ENCODE assay signal across 9 mouse cellular contexts in genomic region chr11:100352076-100352857, GRCm38 (mm10). TPM values are rescaled to one million over a fixed set of nuclear protein-coding genes. Genes with fewer than 3 reads are reported as not detected.
A peak's percentile ranks its signal among the peaks of the same experiment; 100 is the strongest.
DNase-seq lines count a peak whose midpoint lies in the region; ATAC-seq and TF ChIP-seq lines count a peak whose summit lies in the region.
"Had no signal": no experiment of that assay in that cellular context is flagged by ENCODE, and none has a peak within 500 bp of the region (broad histone marks: within the 10 kb centered on the region; RNA-seq: fewer than 3 reads in every experiment).

No protein-coding gene starts in this region.

- WGBS in hindbrain, embryonic 12.5 days, result 35% methylated on average over 10 of the region's 10 CpGs

- no peak for TF ChIP-seq EP300 in ES-Bruce4 (IDR thresholded peaks at IDR 0.05; ENCODE audit: insufficient read depth, low read depth, low read length)

- no peaks in the 10 kb centered on the region for H3K9me3 ChIP-seq in ES-Bruce4 (replicated peaks; ENCODE audit: control insufficient read depth, insufficient read depth, low read length, poor library complexity, severe bottlenecking)
- H3K9me3 ChIP-seq in hindbrain, embryonic 12.5 days (replicated peaks), result no peaks in the 10 kb centered on the region
- H3K9me3 ChIP-seq: lung, embryonic 15.5 days had no signal

- no peak for TF ChIP-seq POLR2A in ES-Bruce4 (IDR thresholded peaks at IDR 0.05; ENCODE audit: insufficient read depth, low read length)

- 0 out of 2 replicates have a peak, but pooled peaks have one; percentile 16 for ATAC-seq in hindbrain, embryonic 12.5 days (ENCODE audit: low FRiP score)

- H3K4me1 ChIP-seq in ES-Bruce4 (ENCODE audit: control insufficient read depth, insufficient read depth, low read length), result peaks cover 9% of the 10 kb centered on the region
- peaks cover 19% of the 10 kb centered on the region for H3K4me1 ChIP-seq in hindbrain, embryonic 12.5 days

- H3K4me2 ChIP-seq in hindbrain, embryonic 12.5 days (replicated peaks), result no peak overlapping the region
- H3K4me2 ChIP-seq: lung, embryonic 15.5 days had no signal

- no peak overlapping the region for H3K4me3 ChIP-seq in ES-Bruce4 (ENCODE audit: low read depth, low read length)
- H3K4me3 ChIP-seq in hindbrain, embryonic 12.5 days, result no peak overlapping the region
- H3K4me3 ChIP-seq: erythroblast, embryonic 14.5 days; lung, embryonic 15.5 days had no signal

- H3K27ac ChIP-seq in ES-Bruce4 (ENCODE audit: insufficient read depth, low read length), result no peak overlapping the region
- no peak overlapping the region for H3K27ac ChIP-seq in hindbrain, embryonic 12.5 days
- H3K27ac ChIP-seq: lung, embryonic 15.5 days had no signal

- no peaks in the 10 kb centered on the region for H3K27me3 ChIP-seq in ES-Bruce4 (ENCODE audit: control insufficient read depth, insufficient read depth, low read length, poor library complexity, severe bottlenecking)
- peaks cover 38% of the 10 kb centered on the region for H3K27me3 ChIP-seq in hindbrain, embryonic 12.5 days

- TF ChIP-seq CTCF in ES-Bruce4 (IDR thresholded peaks at IDR 0.05; ENCODE audit: low read depth, low read length), result peak; percentile 72

- DNase-seq in layer of hippocampus, adult 9-11 months, result peak; percentile 54
- DNase-seq in layer of hippocampus, postnatal 14 days (ENCODE audit: low spot score in 2 of 2), result no peak
- peak; percentile 65 for DNase-seq in ZHBTc4 (ENCODE audit: low read depth, low spot score)
- peak; percentile 39 for DNase-seq in retina, postnatal 7 days (ENCODE audit: low read depth, low spot score)
- DNase-seq in gastrocnemius, postnatal 4 days (ENCODE audit: low spot score in 2 of 2), result no peak

- H3K9ac ChIP-seq in ES-Bruce4 (ENCODE audit: low read depth, poor library complexity, severe bottlenecking), result no peak overlapping the region
- H3K9ac ChIP-seq in hindbrain, embryonic 12.5 days, result no peak overlapping the region
- H3K9ac ChIP-seq: lung, embryonic 15.5 days had no signal

- H3K36me3 ChIP-seq in ES-Bruce4 (ENCODE audit: control insufficient read depth, insufficient read depth, low read length, poor library complexity, severe bottlenecking), result peaks cover 6% of the 10 kb centered on the region; the same call in 1 of the 2 replicates
- H3K36me3 ChIP-seq in hindbrain, embryonic 12.5 days, result peaks cover 6% of the 10 kb centered on the region; the same call in 1 of the 2 replicates
- H3K36me3 ChIP-seq: lung, embryonic 15.5 days had no signal

RNA-seq across cellular contexts. Expression of gene Hap1, which starts 3.7 kb away (rescaled TPM):
- total RNA-seq in layer of hippocampus, postnatal 14 days (2021), result 100 to 1,000 TPM; 110 to 123 TPM
- polyA plus RNA-seq in ES-Bruce4 (2011; ENCODE audit: insufficient read depth, insufficient read length, low read depth, missing spikeins), result 12.7 and 13.6 TPM in 2 replicates
- 53.7 and 58.0 TPM in 2 replicates for polyA plus RNA-seq in hindbrain, embryonic 12.5 days (2016; fragmentation: Nextera tagmentation; extraction: Ambion mirVana)
- 1 to 10 TPM; 1.5 to 1.7 TPM for total RNA-seq in gastrocnemius, postnatal 4 days (2021)

RNA-seq across cellular contexts. Expression of gene Gast, which starts 18.1 kb away (rescaled TPM):
- not detected for total RNA-seq in layer of hippocampus, postnatal 14 days (2021)
- polyA plus RNA-seq in ES-Bruce4 (2011; ENCODE audit: insufficient read depth, insufficient read length, low read depth, missing spikeins), result not detected in 2 replicates
- 0.89 TPM in 1 of 2 replicates, not detected in the other for polyA plus RNA-seq in hindbrain, embryonic 12.5 days (2016; fragmentation: Nextera tagmentation; extraction: Ambion mirVana)
- not detected for total RNA-seq in gastrocnemius, postnatal 4 days (2021)
- polyA plus RNA-seq: lung, embryonic 15.5 days had no signal

RNA-seq across cellular contexts. Expression of gene Eif1, which starts 32.6 kb away (rescaled TPM):
- 100 to 1,000 TPM; 704 to 721 TPM for total RNA-seq in layer of hippocampus, postnatal 14 days (2021)
- 718 and 769 TPM in 2 replicates for polyA plus RNA-seq in ES-Bruce4 (2011; ENCODE audit: insufficient read depth, insufficient read length, low read depth, missing spikeins)
- 1,343 and 1,447 TPM in 2 replicates for polyA plus RNA-seq in hindbrain, embryonic 12.5 days (2016; fragmentation: Nextera tagmentation; extraction: Ambion mirVana)
- total RNA-seq in gastrocnemius, postnatal 4 days (2021), result 100 to 1,000 TPM; 842 to 874 TPM

RNA-seq across cellular contexts. Expression of gene Jup, which starts 45.3 kb away (rescaled TPM):
- 10 to 100 TPM; 40.8 to 43.0 TPM for total RNA-seq in layer of hippocampus, postnatal 14 days (2021)
- 166 and 171 TPM in 2 replicates for polyA plus RNA-seq in ES-Bruce4 (2011; ENCODE audit: insufficient read depth, insufficient read length, low read depth, missing spikeins)
- polyA plus RNA-seq in hindbrain, embryonic 12.5 days (2016; fragmentation: Nextera tagmentation; extraction: Ambion mirVana), result 64.0 and 64.6 TPM in 2 replicates
- 10 to 100 TPM; 80.4 to 91.4 TPM for total RNA-seq in gastrocnemius, postnatal 4 days (2021)

Comparison
In these comparisons a context has a peak if more than half of its experiments do, and no peak if none do; other contexts are left out.
1. DNase-seq: peak in layer of hippocampus, adult 9-11 months (single experiment), ZHBTc4 (single experiment) and retina, postnatal 7 days (single experiment); none in layer of hippocampus, postnatal 14 days (0 of 2) and gastrocnemius, postnatal 4 days (0 of 2).
2. RNA of gene Hap1, which starts 3.7 kb away (total RNA-seq): 110 to 123 TPM in layer of hippocampus, postnatal 14 days; 1.5 to 1.7 TPM in gastrocnemius, postnatal 4 days; every median in the first group is over 10 times any median in the second.